Mouse (Mus musculus): ENCODE measurements around the gene Rsu1.

- TF ChIP-seq CTCF (IDR thresholded peaks at IDR 0.05) (no peak), EP300 (IDR thresholded peaks at IDR 0.05) (no peak)
These were observed 47.8 kb downstream of the Rsu1 start for GRCm38 (mm10) chr2:13223451-13223850.
